Mouse (Mus musculus) forebrain, embryonic 10.5 days (tissue): ENCODE data around the gene Ipo11. TPM values are rescaled to one million over a fixed set of nuclear protein-coding genes. Genes with fewer than 3 reads are reported as not detected.

Experiments used
- polyA plus RNA-seq: library from polyadenylated mRNA; unstranded; fragments of >200 nt; fragmentation: Nextera tagmentation; extraction: Ambion mirVana; gene quantifications from 2 replicates; pipeline ENCODE4 v1.2.1, GENCODE M21; 2016

Gene Ipo11
- polyA plus RNA-seq, 1 experiment from 2014 or later, result 108 TPM

Other genes with a start within 250 kb of the Ipo11 start
- gene Dimt1, start 10.2 kb upstream of the Ipo11 start, polyA plus RNA-seq, result 50.1 and 56.1 TPM in 2 replicates
- gene Kif2a, start 85.2 kb upstream of the Ipo11 start, polyA plus RNA-seq, result 14.2 and 14.6 TPM in 2 replicates